In the genomic region with DNA sequence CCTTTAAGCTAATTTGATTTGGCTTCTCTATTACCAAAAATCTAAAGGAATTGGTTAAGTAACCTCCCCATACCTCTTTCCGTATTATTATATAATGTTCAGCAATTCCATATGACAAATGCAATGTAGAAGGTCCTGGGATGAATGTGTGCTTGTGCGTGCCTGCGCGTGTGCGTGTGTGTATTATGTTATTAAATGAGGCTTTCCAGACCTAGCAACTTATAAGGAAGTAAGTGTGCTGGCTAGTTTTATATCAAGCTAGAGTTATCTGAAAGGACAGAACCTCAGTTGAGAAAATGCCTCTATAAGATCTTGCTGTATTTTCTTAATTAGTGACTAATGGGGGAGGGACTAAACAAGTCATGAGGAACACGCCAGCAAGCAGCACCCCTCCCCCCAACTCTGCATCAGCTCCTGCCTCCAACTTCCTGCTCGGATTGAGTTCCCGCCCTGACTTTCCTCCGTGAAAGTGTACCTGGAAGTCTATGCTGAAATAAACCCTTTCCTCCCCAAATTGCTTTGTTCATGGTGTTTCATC, we compare ENCODE assay signal across 8 mouse cellular contexts. TPM values are rescaled to one million over a fixed set of nuclear protein-coding genes. Genes with fewer than 3 reads are reported as not detected.
A peak's percentile ranks its signal among the peaks of the same experiment; 100 is the strongest.
DNase-seq lines count a peak whose midpoint lies in the region; ATAC-seq and TF ChIP-seq lines count a peak whose summit lies in the region.

No protein-coding gene starts in this region.

- 61% methylated on average over 9 of the region's 9 CpGs for WGBS in neural tube, embryonic 12.5 days
- 48% methylated on average over 9 of the region's 9 CpGs for WGBS in heart, embryonic 15.5 days
- WGBS in limb, embryonic 14.5 days, result 50% methylated on average over 9 of the region's 9 CpGs
- 59% methylated on average over 9 of the region's 9 CpGs for WGBS in neural tube, embryonic 13.5 days

- peak overlapping the region; percentile 9; the same call in 1 of the 2 replicates for H3K4me2 ChIP-seq in neural tube, embryonic 12.5 days (replicated peaks)
- peak overlapping the region; percentile 40 for H3K4me2 ChIP-seq in heart, embryonic 15.5 days
- H3K4me2 ChIP-seq in limb, embryonic 14.5 days (replicated peaks; ENCODE audit: low read depth, low read length, severe bottlenecking), result peak overlapping the region; percentile 40
- 0 out of 2 replicates have a peak overlapping the region, but pooled peaks have one; percentile 6 for H3K4me2 ChIP-seq in neural tube, embryonic 13.5 days

- TF ChIP-seq POLR2A in limb, embryonic 14.5 days (IDR thresholded peaks at IDR 0.05; ENCODE audit: borderline replicate concordance, extremely low read depth, insufficient read depth, insufficient read length), result no peak

- H3K9ac ChIP-seq in neural tube, embryonic 12.5 days, result no peak overlapping the region
- H3K9ac ChIP-seq in heart, embryonic 15.5 days, result no peak overlapping the region
- H3K9ac ChIP-seq in limb, embryonic 14.5 days (ENCODE audit: low read depth, low read length, severe bottlenecking), result no peak overlapping the region
- H3K9ac ChIP-seq in neural tube, embryonic 13.5 days, result no peak overlapping the region

- H3K27me3 ChIP-seq in neural tube, embryonic 12.5 days (replicated peaks), result no peaks in the 10 kb centered on the region
- no peaks in the 10 kb centered on the region for H3K27me3 ChIP-seq in heart, embryonic 15.5 days
- no peaks in the 10 kb centered on the region for H3K27me3 ChIP-seq in limb, embryonic 14.5 days (ENCODE audit: control insufficient read depth, insufficient read depth, low read length)
- H3K27me3 ChIP-seq in neural tube, embryonic 13.5 days, result no peaks in the 10 kb centered on the region

- no peaks in the 10 kb centered on the region for H3K36me3 ChIP-seq in neural tube, embryonic 12.5 days
- H3K36me3 ChIP-seq in heart, embryonic 15.5 days, result no peaks in the 10 kb centered on the region
- no peaks in the 10 kb centered on the region for H3K36me3 ChIP-seq in limb, embryonic 14.5 days (ENCODE audit: control insufficient read depth, insufficient read depth, low read length)
- H3K36me3 ChIP-seq in neural tube, embryonic 13.5 days, result no peaks in the 10 kb centered on the region

- no peaks in the 10 kb centered on the region for H3K9me3 ChIP-seq in neural tube, embryonic 12.5 days
- no peaks in the 10 kb centered on the region for H3K9me3 ChIP-seq in heart, embryonic 15.5 days (replicated peaks)
- no peaks in the 10 kb centered on the region for H3K9me3 ChIP-seq in limb, embryonic 14.5 days (ENCODE audit: control insufficient read depth, low read length)
- H3K9me3 ChIP-seq in neural tube, embryonic 13.5 days, result no peaks in the 10 kb centered on the region

- no peak overlapping the region for H3K27ac ChIP-seq in neural tube, embryonic 12.5 days
- H3K27ac ChIP-seq in heart, embryonic 15.5 days, result no peak overlapping the region
- no peak overlapping the region for H3K27ac ChIP-seq in limb, embryonic 14.5 days (replicated peaks; ENCODE audit: low read depth, low read length)
- no peak overlapping the region for H3K27ac ChIP-seq in neural tube, embryonic 13.5 days (replicated peaks)

- DNase-seq in neural tube, embryonic 10.5 days (ENCODE audit: extremely low spot score, low spot score), result no peak
- DNase-seq in limb, embryonic 14.5 days (ENCODE audit: low spot score), result peak; percentile 47
- DNase-seq in thymus, postnatal 10 days (ENCODE audit: low spot score in 2 of 2), result no peak
- no peak for DNase-seq in thymus, postnatal 14 days
- no peak for DNase-seq in layer of hippocampus, adult 9-10 months (ENCODE audit: low spot score)

- no peak; the same call in 1 of the 2 replicates for ATAC-seq in neural tube, embryonic 12.5 days (ENCODE audit: low FRiP score, low read depth)
- ATAC-seq in heart, embryonic 15.5 days (replicated peaks; ENCODE audit: insufficient number of reproducible peaks, insufficient read depth, low FRiP score, low read depth), result no peak
- ATAC-seq in limb, embryonic 14.5 days (ENCODE audit: low FRiP score, low read depth), result peak; percentile 39; the same call in 1 of the 2 replicates
- ATAC-seq in neural tube, embryonic 13.5 days (ENCODE audit: low read depth), result 0 out of 2 replicates have a peak, but pooled peaks have one; percentile 12

- peaks cover 6% of the 10 kb centered on the region; the same call in 1 of the 2 replicates for H3K4me1 ChIP-seq in neural tube, embryonic 12.5 days
- H3K4me1 ChIP-seq in heart, embryonic 15.5 days (replicated peaks), result peaks cover 8% of the 10 kb centered on the region
- H3K4me1 ChIP-seq in limb, embryonic 14.5 days (ENCODE audit: control insufficient read depth, insufficient read depth, low read length), result 0 out of 2 replicates have a peak, but pooled peaks cover 6% of the 10 kb centered on the region
- peaks cover 5% of the 10 kb centered on the region for H3K4me1 ChIP-seq in neural tube, embryonic 13.5 days (replicated peaks)

- H3K4me3 ChIP-seq in neural tube, embryonic 12.5 days, result no peak overlapping the region
- H3K4me3 ChIP-seq in heart, embryonic 15.5 days, result peak overlapping the region; percentile 7; the same call in 1 of the 2 replicates
- peak overlapping the region; percentile 11; the same call in 1 of the 2 replicates for H3K4me3 ChIP-seq in limb, embryonic 14.5 days (replicated peaks; ENCODE audit: low read length)
- no peak overlapping the region for H3K4me3 ChIP-seq in neural tube, embryonic 13.5 days

RNA-seq across cellular contexts. Expression of gene Epm2aip1, which starts 17.6 kb away (rescaled TPM):
- polyA plus RNA-seq in neural tube, embryonic 12.5 days (2016; fragmentation: Nextera tagmentation; extraction: Ambion mirVana), result 38.1 and 42.7 TPM in 2 replicates
- polyA plus RNA-seq in heart, embryonic 15.5 days (2015; fragmentation: Nextera tagmentation; extraction: Ambion mirVana), result 18.4 and 20.9 TPM in 2 replicates
- 45.2 and 47.8 TPM in 2 replicates for polyA plus RNA-seq in limb, embryonic 14.5 days (2012; rRNA removed)
- polyA plus RNA-seq in limb, embryonic 14.5 days (2014; fragmentation: Nextera tagmentation; extraction: Ambion mirVana), result 45.4 and 47.3 TPM in 2 replicates
- polyA plus RNA-seq in neural tube, embryonic 13.5 days (2015; fragmentation: Nextera tagmentation; extraction: Ambion mirVana), result 39.3 and 43.9 TPM in 2 replicates

RNA-seq across cellular contexts. Expression of gene Mlh1, which starts 17.8 kb away (rescaled TPM):
- polyA plus RNA-seq in neural tube, embryonic 12.5 days (2016; fragmentation: Nextera tagmentation; extraction: Ambion mirVana), result 34.8 and 39.9 TPM in 2 replicates
- polyA plus RNA-seq in heart, embryonic 15.5 days (2015; fragmentation: Nextera tagmentation; extraction: Ambion mirVana), result 31.4 and 34.1 TPM in 2 replicates
- 46.5 and 52.2 TPM in 2 replicates for polyA plus RNA-seq in limb, embryonic 14.5 days (2012; rRNA removed)
- 33.5 and 35.4 TPM in 2 replicates for polyA plus RNA-seq in limb, embryonic 14.5 days (2014; fragmentation: Nextera tagmentation; extraction: Ambion mirVana)
- polyA plus RNA-seq in neural tube, embryonic 13.5 days (2015; fragmentation: Nextera tagmentation; extraction: Ambion mirVana), result 24.9 and 26.5 TPM in 2 replicates

RNA-seq across cellular contexts. Expression of gene Trank1, which starts 22.2 kb away (rescaled TPM):
- 0.72 and 1.0 TPM in 2 replicates for polyA plus RNA-seq in neural tube, embryonic 12.5 days (2016; fragmentation: Nextera tagmentation; extraction: Ambion mirVana)
- 0.15 TPM in 1 of 2 replicates, not detected in the other for polyA plus RNA-seq in heart, embryonic 15.5 days (2015; fragmentation: Nextera tagmentation; extraction: Ambion mirVana)
- 1.2 and 1.4 TPM in 2 replicates for polyA plus RNA-seq in limb, embryonic 14.5 days (2012; rRNA removed)
- polyA plus RNA-seq in limb, embryonic 14.5 days (2014; fragmentation: Nextera tagmentation; extraction: Ambion mirVana), result 0.35 and 0.83 TPM in 2 replicates
- polyA plus RNA-seq in neural tube, embryonic 13.5 days (2015; fragmentation: Nextera tagmentation; extraction: Ambion mirVana), result 1.9 and 2.9 TPM in 2 replicates

Comparison
In these comparisons a context has a peak if more than half of its experiments do, and no peak if none do; other contexts are left out.
1. ATAC-seq: peak in limb, embryonic 14.5 days (single experiment) and neural tube, embryonic 13.5 days (single experiment); none in neural tube, embryonic 12.5 days (single experiment) and heart, embryonic 15.5 days (single experiment).
2. H3K4me3 ChIP-seq: peak in heart, embryonic 15.5 days (single experiment) and limb, embryonic 14.5 days (single experiment); none in neural tube, embryonic 12.5 days (single experiment) and neural tube, embryonic 13.5 days (single experiment).
3. Peak in every context shown above with its lines, with median percentiles within 50 percentile points of each other: H3K4me2 ChIP-seq.